Mouse (Mus musculus): ENCODE measurements around the gene Hsd17b1. TPM values are rescaled to one million over a fixed set of nuclear protein-coding genes. Genes with fewer than 3 reads are reported as not detected.

The Hsd17b1 gene
- polyA plus RNA-seq, 1 experiment from 2014 or later, result not detected

GRCm38 (mm10) chr11:101086756-101087681, 8.8 kb downstream of the Hsd17b1 start, which contains the start of gene Mlx:
Gene Mlx (plus strand): TSS chr11:101087277.
- H3K4me1 ChIP-seq (replicated peaks), result peaks cover 38% of the 10 kb centered on the region
- H3K9me3 ChIP-seq (replicated peaks), result no peaks in the 10 kb centered on the region
- peak within 1 kb of the TSS; percentile 81 for H3K9ac ChIP-seq
- 1% methylated on average over 52 of the region's 52 CpGs for WGBS
- peaks cover 35% of the 10 kb centered on the region for H3K36me3 ChIP-seq
- H3K4me3 ChIP-seq, result peak within 1 kb of the TSS; percentile 85
- no peaks in the 10 kb centered on the region for H3K27me3 ChIP-seq
- H3K4me2 ChIP-seq, result peak within 1 kb of the TSS; percentile 87
- ATAC-seq (replicated peaks; ENCODE audit: insufficient number of reproducible peaks, insufficient read depth, low FRiP score, low read depth), result peak; percentile 83
- peak within 1 kb of the TSS; percentile 88 for H3K27ac ChIP-seq

- Histone ChIP-seq H3K4me3 (peak overlapping the region; percentile 85), H3K27me3 (no peaks in the 10 kb centered on the region), H3K9me3 (replicated peaks) (no peaks in the 10 kb centered on the region), H3K4me2 (peak overlapping the region; percentile 87), H3K36me3 (peaks cover 41% of the 10 kb centered on the region), H3K27ac (peak overlapping the region; percentile 88), H3K9ac (peak overlapping the region; percentile 81), H3K4me1 (replicated peaks) (peaks cover 37% of the 10 kb centered on the region)
- ATAC-seq (replicated peaks; ENCODE audit: insufficient number of reproducible peaks, insufficient read depth, low FRiP score, low read depth), result no peak
- 11% methylated on average over 8 of the region's 8 CpGs for WGBS
Observed at GRCm38 (mm10) chr11:101087682-101088055, 9.5 kb downstream of the Hsd17b1 start.

GRCm38 (mm10) chr11:101089931-101090330, 11.7 kb downstream of the Hsd17b1 start:
- H3K4me1 ChIP-seq (replicated peaks), result peaks cover 35% of the 10 kb centered on the region
- no peaks in the 10 kb centered on the region for H3K9me3 ChIP-seq (replicated peaks)
- H3K9ac ChIP-seq, result no peak overlapping the region
- H3K36me3 ChIP-seq, result peaks cover 45% of the 10 kb centered on the region
- H3K4me2 ChIP-seq, result no peak overlapping the region
- no peaks in the 10 kb centered on the region for H3K27me3 ChIP-seq
- H3K27ac ChIP-seq, result no peak overlapping the region
- ATAC-seq (replicated peaks; ENCODE audit: insufficient number of reproducible peaks, insufficient read depth, low FRiP score, low read depth), result no peak
- WGBS, result 93% methylated on average over 1 of the region's 1 CpGs
- no peak overlapping the region for H3K4me3 ChIP-seq

GRCm38 (mm10) chr11:101094930-101095313, 16.7 kb downstream of the Hsd17b1 start:
- H3K4me1 ChIP-seq (replicated peaks), result peaks cover 14% of the 10 kb centered on the region
- H3K4me3 ChIP-seq, result peak overlapping the region; percentile 77
- no peaks in the 10 kb centered on the region for H3K9me3 ChIP-seq (replicated peaks)
- WGBS, result under 1% methylated on average over 18 of the region's 18 CpGs
- peak overlapping the region; percentile 99 for H3K27ac ChIP-seq
- peak overlapping the region; percentile 79 for H3K9ac ChIP-seq
- ATAC-seq (replicated peaks; ENCODE audit: insufficient number of reproducible peaks, insufficient read depth, low FRiP score, low read depth), result no peak; the same call in 1 of the 2 replicates
- H3K36me3 ChIP-seq, result peaks cover 62% of the 10 kb centered on the region
- H3K27me3 ChIP-seq, result no peaks in the 10 kb centered on the region
- peak overlapping the region; percentile 90 for H3K4me2 ChIP-seq

- ATAC-seq (replicated peaks; ENCODE audit: insufficient number of reproducible peaks, insufficient read depth, low FRiP score, low read depth), result peak; percentile 95
- Histone ChIP-seq H3K4me2 (peak within 1 kb of the TSS; percentile 90), H3K4me3 (peak within 1 kb of the TSS; percentile 77), H3K27ac (peak within 1 kb of the TSS; percentile 99), H3K4me1 (replicated peaks) (peaks cover 14% of the 10 kb centered on the region), H3K36me3 (peaks cover 62% of the 10 kb centered on the region), H3K9ac (peak within 1 kb of the TSS; percentile 79), H3K27me3 (no peaks in the 10 kb centered on the region), H3K9me3 (replicated peaks) (no peaks in the 10 kb centered on the region)
- under 1% methylated on average over 43 of the region's 43 CpGs for WGBS
Observed at GRCm38 (mm10) chr11:101095314-101096024, 17.3 kb downstream of the Hsd17b1 start, which contains the start of gene Psmc3ip. Gene Psmc3ip (minus strand): TSS chr11:101095436.

- WGBS, result 92% methylated on average over 8 of the region's 8 CpGs
- ATAC-seq (replicated peaks; ENCODE audit: insufficient number of reproducible peaks, insufficient read depth, low FRiP score, low read depth), result no peak
- peaks cover 57% of the 10 kb centered on the region for H3K36me3 ChIP-seq
Observed at GRCm38 (mm10) chr11:101098231-101098630, 20.0 kb downstream of the Hsd17b1 start.

GRCm38 (mm10) chr11:101103011-101103410, 24.8 kb downstream of the Hsd17b1 start:
- WGBS, result 90% methylated on average over 5 of the region's 5 CpGs
- Histone ChIP-seq H3K36me3 (peaks cover 58% of the 10 kb centered on the region), H3K4me1 (replicated peaks) (no peaks in the 10 kb centered on the region), H3K9me3 (replicated peaks) (no peaks in the 10 kb centered on the region), H3K4me3 (no peak overlapping the region), H3K9ac (no peak overlapping the region), H3K4me2 (no peak overlapping the region), H3K27me3 (no peaks in the 10 kb centered on the region), H3K27ac (0 out of 2 replicates have a peak overlapping the region, but pooled peaks have one; percentile 5)
- no peak for ATAC-seq (replicated peaks; ENCODE audit: insufficient number of reproducible peaks, insufficient read depth, low FRiP score, low read depth)

More at GRCm38 (mm10) chr11:101098231-101098630, 20.0 kb downstream of the Hsd17b1 start:
- H3K9me3 ChIP-seq (replicated peaks), result no peaks in the 10 kb centered on the region
- H3K4me1 ChIP-seq (replicated peaks), result peaks cover 14% of the 10 kb centered on the region
- H3K27ac ChIP-seq, result no peak overlapping the region
- H3K27me3 ChIP-seq, result no peaks in the 10 kb centered on the region
- H3K4me2 ChIP-seq, result no peak overlapping the region
- no peak overlapping the region for H3K9ac ChIP-seq
- H3K4me3 ChIP-seq, result no peak overlapping the region

- Histone ChIP-seq H3K4me2 (no peak overlapping the region), H3K36me3 (peaks cover 2% of the 10 kb centered on the region; the same call in 1 of the 2 replicates), H3K9me3 (replicated peaks) (no peaks in the 10 kb centered on the region), H3K27ac (no peak overlapping the region), H3K4me3 (no peak overlapping the region), H3K4me1 (replicated peaks) (no peaks in the 10 kb centered on the region), H3K9ac (no peak overlapping the region), H3K27me3 (no peaks in the 10 kb centered on the region)
- ATAC-seq (replicated peaks; ENCODE audit: insufficient number of reproducible peaks, insufficient read depth, low FRiP score, low read depth), result no peak
- WGBS, result 78% methylated on average over 4 of the region's 4 CpGs
Observed at GRCm38 (mm10) chr11:101109351-101109750, 31.1 kb downstream of the Hsd17b1 start.

GRCm38 (mm10) chr11:101110708-101111107, 32.5 kb downstream of the Hsd17b1 start:
- WGBS, result 56% methylated on average over 5 of the region's 5 CpGs
- Histone ChIP-seq H3K4me3 (no peak overlapping the region), H3K27me3 (no peaks in the 10 kb centered on the region), H3K9ac (no peak overlapping the region), H3K4me1 (replicated peaks) (peaks cover 2% of the 10 kb centered on the region; the same call in 1 of the 2 replicates), H3K36me3 (no peaks in the 10 kb centered on the region; the same call in 1 of the 2 replicates), H3K27ac (no peak overlapping the region), H3K9me3 (replicated peaks) (no peaks in the 10 kb centered on the region), H3K4me2 (no peak overlapping the region)
- no peak for ATAC-seq (replicated peaks; ENCODE audit: insufficient number of reproducible peaks, insufficient read depth, low FRiP score, low read depth)

- no peak for ATAC-seq (replicated peaks; ENCODE audit: insufficient number of reproducible peaks, insufficient read depth, low FRiP score, low read depth)
- no peaks in the 10 kb centered on the region; the same call in 1 of the 2 replicates for H3K36me3 ChIP-seq
Observed at GRCm38 (mm10) chr11:101111178-101111577, 33.0 kb downstream of the Hsd17b1 start.

GRCm38 (mm10) chr11:101112186-101112585, 34.0 kb downstream of the Hsd17b1 start:
- no peak overlapping the region for H3K4me3 ChIP-seq
- H3K4me1 ChIP-seq (replicated peaks), result peaks cover 11% of the 10 kb centered on the region; the same call in 1 of the 2 replicates
- 93% methylated on average over 3 of the region's 3 CpGs for WGBS
- H3K4me2 ChIP-seq, result no peak overlapping the region
- H3K27ac ChIP-seq, result no peak overlapping the region
- H3K36me3 ChIP-seq, result no peaks in the 10 kb centered on the region; the same call in 1 of the 2 replicates
- no peaks in the 10 kb centered on the region for H3K9me3 ChIP-seq (replicated peaks)
- no peaks in the 10 kb centered on the region for H3K27me3 ChIP-seq
- H3K9ac ChIP-seq, result no peak overlapping the region
- ATAC-seq (replicated peaks; ENCODE audit: insufficient number of reproducible peaks, insufficient read depth, low FRiP score, low read depth), result no peak

More at GRCm38 (mm10) chr11:101111178-101111577, 33.0 kb downstream of the Hsd17b1 start:
- no peaks in the 10 kb centered on the region for H3K27me3 ChIP-seq
- H3K27ac ChIP-seq, result no peak overlapping the region
- H3K9ac ChIP-seq, result no peak overlapping the region
- no peak overlapping the region for H3K4me3 ChIP-seq
- no peak overlapping the region for H3K4me2 ChIP-seq
- H3K9me3 ChIP-seq (replicated peaks), result no peaks in the 10 kb centered on the region
- peaks cover 7% of the 10 kb centered on the region; the same call in 1 of the 2 replicates for H3K4me1 ChIP-seq (replicated peaks)
- 91% methylated on average over 4 of the region's 4 CpGs for WGBS

Measured in heart, embryonic 15.5 days (tissue).